20 mouse cellular contexts compared by ENCODE assay signal in genomic region chr5:135990601-135991000, GRCm38 (mm10). TPM values are rescaled to one million over a fixed set of nuclear protein-coding genes. Genes with fewer than 3 reads are reported as not detected.
DNase-seq lines count a peak whose midpoint lies in the region; ATAC-seq and TF ChIP-seq lines count a peak whose summit lies in the region.
"Had no signal": no experiment of that assay in that cellular context is flagged by ENCODE, and none has a peak within 500 bp of the region (broad histone marks: within the 10 kb centered on the region; RNA-seq: fewer than 3 reads in every experiment).

No protein-coding gene starts in this region.

- H3K4me2 ChIP-seq in neural tube, embryonic 15.5 days = no peak overlapping the region
- H3K4me2 ChIP-seq: embryonic facial prominence, embryonic 15.5 days; forebrain, embryonic 13.5 days; liver, embryonic 15.5 days had no signal

- H3K9me3 ChIP-seq in neural tube, embryonic 15.5 days (replicated peaks) = no peaks in the 10 kb centered on the region
- H3K9me3 ChIP-seq: embryonic facial prominence, embryonic 15.5 days; forebrain, embryonic 13.5 days; liver, embryonic 15.5 days had no signal

- peak; percentile 69 for ATAC-seq in megakaryocyte progenitor cell, adult 5-6 weeks (replicated peaks; ENCODE audit: poor library complexity)
- no peak for ATAC-seq in neural tube, embryonic 15.5 days (ENCODE audit: low FRiP score)
- ATAC-seq: forebrain, embryonic 13.5 days; hindbrain, embryonic 16.5 days had no signal

- peak; percentile 9 for DNase-seq in thymus, adult 2 months
- no peak for DNase-seq in thymus, postnatal 36 days
- no peak for DNase-seq in layer of hippocampus, postnatal 25 days (ENCODE audit: extremely low spot score in 1 of 2, low spot score in 1 of 2)
- DNase-seq in adrenal gland, postnatal 4 days (ENCODE audit: low spot score in 2 of 2) = no peak
- DNase-seq: cerebellum, adult 8-10 months; kidney, adult 11 months; kidney, postnatal 25 days; layer of hippocampus, adult 9-11 months had no signal

- no peaks in the 10 kb centered on the region for H3K27me3 ChIP-seq in thymus, adult 2 months (ENCODE audit: control insufficient read depth, insufficient read depth, low read length)
- H3K27me3 ChIP-seq in neural tube, embryonic 15.5 days (replicated peaks) = no peaks in the 10 kb centered on the region
- H3K27me3 ChIP-seq: embryonic facial prominence, embryonic 15.5 days; forebrain, embryonic 13.5 days; liver, embryonic 15.5 days had no signal

- peak overlapping the region; percentile 64 for H3K27ac ChIP-seq in thymus, adult 2 months (ENCODE audit: control insufficient read depth, insufficient read depth, low read length)
- H3K27ac ChIP-seq in bone marrow macrophage, adult 2 months (ENCODE audit: insufficient read depth, low read depth, low read length) = peak overlapping the region; percentile 66
- H3K27ac ChIP-seq in neural tube, embryonic 15.5 days (replicated peaks) = no peak overlapping the region
- H3K27ac ChIP-seq: embryonic facial prominence, embryonic 15.5 days; forebrain, embryonic 13.5 days; heart, adult 2 months; liver, embryonic 15.5 days had no signal

- no peak for TF ChIP-seq POLR2A in thymus, adult 2 months (IDR thresholded peaks at IDR 0.05; ENCODE audit: control insufficient read depth, extremely low read depth, insufficient read depth, low read length, poor library complexity)
- no peak for TF ChIP-seq POLR2A in bone marrow macrophage, adult 2 months (IDR thresholded peaks at IDR 0.05; ENCODE audit: borderline replicate concordance, low read depth, low read length)

- H3K4me1 ChIP-seq in thymus, adult 2 months (replicated peaks; ENCODE audit: control insufficient read depth, insufficient read depth, low read length) = peaks cover 10% of the 10 kb centered on the region
- H3K4me1 ChIP-seq in bone marrow macrophage, adult 2 months (ENCODE audit: control insufficient read depth, insufficient read depth, low read length) = peaks cover 24% of the 10 kb centered on the region
- H3K4me1 ChIP-seq in neural tube, embryonic 15.5 days = peaks cover 5% of the 10 kb centered on the region

- no peak overlapping the region for H3K9ac ChIP-seq in neural tube, embryonic 15.5 days (replicated peaks)
- H3K9ac ChIP-seq: embryonic facial prominence, embryonic 15.5 days; forebrain, embryonic 13.5 days; liver, embryonic 15.5 days had no signal

- 10% methylated on average over 5 of the region's 5 CpGs for WGBS in thymus, adult 2 months
- WGBS in neural tube, embryonic 15.5 days = 81% methylated on average over 5 of the region's 5 CpGs

- TF ChIP-seq CTCF in thymus, adult 2 months (IDR thresholded peaks at IDR 0.05; ENCODE audit: borderline replicate concordance, control insufficient read depth, extremely low read depth, insufficient read depth, low read length, poor library complexity) = no peak
- no peak for TF ChIP-seq CTCF in bone marrow macrophage, adult 2 months (IDR thresholded peaks at IDR 0.05; ENCODE audit: low read depth, low read length)

- no peaks in the 10 kb centered on the region for H3K36me3 ChIP-seq in thymus, adult 2 months (ENCODE audit: control insufficient read depth, insufficient read depth, low read length)
- no peaks in the 10 kb centered on the region for H3K36me3 ChIP-seq in neural tube, embryonic 15.5 days
- H3K36me3 ChIP-seq: embryonic facial prominence, embryonic 15.5 days; liver, embryonic 15.5 days had no signal

- H3K4me3 ChIP-seq in thymus, adult 2 months (ENCODE audit: control insufficient read depth, insufficient read depth, low read length) = no peak overlapping the region
- no peak overlapping the region for H3K4me3 ChIP-seq in bone marrow macrophage, adult 2 months (ENCODE audit: insufficient read depth, low read length)
- H3K4me3 ChIP-seq in neural tube, embryonic 15.5 days (replicated peaks) = no peak overlapping the region
- H3K4me3 ChIP-seq: embryonic facial prominence, embryonic 15.5 days; forebrain, embryonic 13.5 days; heart, adult 2 months; liver, embryonic 15.5 days had no signal

RNA-seq across cellular contexts. Expression of gene Dtx2, which starts 4.0 kb away (rescaled TPM):
- polyA plus RNA-seq in thymus, adult 2 months (2012; rRNA removed) = 75.3 and 78.8 TPM in 2 replicates
- 9.5 and 9.8 TPM in 2 replicates for polyA plus RNA-seq in bone marrow macrophage, adult 2 months (2012; ENCODE audit: insufficient read depth, insufficient read length, missing spikeins)
- total RNA-seq in megakaryocyte progenitor cell, adult 5-6 weeks (2015) = 12.9 and 13.7 TPM in 2 replicates
- 4.7 and 5.5 TPM in 2 replicates for total RNA-seq in megakaryocyte progenitor cell, adult 5-6 weeks (2017)
- polyA plus RNA-seq in neural tube, embryonic 15.5 days (2015; fragmentation: Nextera tagmentation; extraction: Ambion mirVana) = 22.5 and 25.2 TPM in 2 replicates
- 1 to 10 TPM; 7.8 to 8.2 TPM for total RNA-seq in layer of hippocampus, postnatal 25 days (2021)
- 10 to 100 TPM; 18.6 to 19.0 TPM for total RNA-seq in adrenal gland, postnatal 4 days (2021)

RNA-seq across cellular contexts. Expression of gene Zp3, which starts 10.7 kb away (rescaled TPM):
- polyA plus RNA-seq in thymus, adult 2 months (2012; rRNA removed) = 0.52 and 1.1 TPM in 2 replicates
- polyA plus RNA-seq in bone marrow macrophage, adult 2 months (2012; ENCODE audit: insufficient read depth, insufficient read length, missing spikeins) = not detected in 2 replicates
- 0.10 TPM in 1 of 2 replicates, not detected in the other for total RNA-seq in megakaryocyte progenitor cell, adult 5-6 weeks (2015)
- not detected in 2 replicates for total RNA-seq in megakaryocyte progenitor cell, adult 5-6 weeks (2017)
- 0.14 and 0.27 TPM in 2 replicates for polyA plus RNA-seq in neural tube, embryonic 15.5 days (2015; fragmentation: Nextera tagmentation; extraction: Ambion mirVana)
- total RNA-seq in layer of hippocampus, postnatal 25 days (2021) = not detected
- total RNA-seq in adrenal gland, postnatal 4 days (2021) = under 1 TPM in 1 of 2 experiments, not detected in 1; 0.45 TPM
- total RNA-seq: heart, adult 2 months; left cerebral cortex, postnatal 36 days had no signal
- polyA plus RNA-seq: forebrain, embryonic 13.5 days; heart, adult 2 months; heart, postnatal 0 days; hindbrain, embryonic 16.5 days; liver, embryonic 15.5 days had no signal

RNA-seq across cellular contexts. Expression of gene Ssc4d, which starts 16.3 kb away (rescaled TPM):
- polyA plus RNA-seq in thymus, adult 2 months (2012; rRNA removed) = 3.9 and 4.7 TPM in 2 replicates
- polyA plus RNA-seq in bone marrow macrophage, adult 2 months (2012; ENCODE audit: insufficient read depth, insufficient read length, missing spikeins) = 6.8 and 10.0 TPM in 2 replicates
- total RNA-seq in megakaryocyte progenitor cell, adult 5-6 weeks (2015) = 3.3 and 6.8 TPM in 2 replicates
- total RNA-seq in megakaryocyte progenitor cell, adult 5-6 weeks (2017) = 2.0 and 2.3 TPM in 2 replicates
- polyA plus RNA-seq in neural tube, embryonic 15.5 days (2015; fragmentation: Nextera tagmentation; extraction: Ambion mirVana) = 1.6 and 1.8 TPM in 2 replicates
- total RNA-seq in layer of hippocampus, postnatal 25 days (2021) = 1 to 10 TPM in 1 of 2 experiments, under 1 TPM in 1; 0.77 to 1.3 TPM
- total RNA-seq in adrenal gland, postnatal 4 days (2021) = 1 to 10 TPM; 6.7 to 8.1 TPM

RNA-seq across cellular contexts. Expression of gene Upk3b, which starts 47.7 kb away (rescaled TPM):
- 6.1 and 16.1 TPM in 2 replicates for polyA plus RNA-seq in thymus, adult 2 months (2012; rRNA removed)
- polyA plus RNA-seq in bone marrow macrophage, adult 2 months (2012; ENCODE audit: insufficient read depth, insufficient read length, missing spikeins) = not detected in 2 replicates
- not detected in 2 replicates for total RNA-seq in megakaryocyte progenitor cell, adult 5-6 weeks (2015)
- not detected in 2 replicates for total RNA-seq in megakaryocyte progenitor cell, adult 5-6 weeks (2017)
- polyA plus RNA-seq in neural tube, embryonic 15.5 days (2015; fragmentation: Nextera tagmentation; extraction: Ambion mirVana) = 1.1 and 3.7 TPM in 2 replicates
- total RNA-seq in layer of hippocampus, postnatal 25 days (2021) = not detected
- 10 to 100 TPM; 14.2 to 15.0 TPM for total RNA-seq in adrenal gland, postnatal 4 days (2021)
- total RNA-seq: left cerebral cortex, postnatal 36 days; midbrain, postnatal 0 days had no signal
- polyA plus RNA-seq: forebrain, embryonic 13.5 days; midbrain, postnatal 0 days; neural tube, embryonic 14.5 days had no signal

RNA-seq across cellular contexts. Expression of gene Ywhag, which starts 56.2 kb away (rescaled TPM):
- polyA plus RNA-seq in thymus, adult 2 months (2012; rRNA removed) = 56.5 and 73.5 TPM in 2 replicates
- polyA plus RNA-seq in bone marrow macrophage, adult 2 months (2012; ENCODE audit: insufficient read depth, insufficient read length, missing spikeins) = 151 and 157 TPM in 2 replicates
- 124 and 130 TPM in 2 replicates for total RNA-seq in megakaryocyte progenitor cell, adult 5-6 weeks (2015)
- 87.4 and 88.3 TPM in 2 replicates for total RNA-seq in megakaryocyte progenitor cell, adult 5-6 weeks (2017)
- 776 and 868 TPM in 2 replicates for polyA plus RNA-seq in neural tube, embryonic 15.5 days (2015; fragmentation: Nextera tagmentation; extraction: Ambion mirVana)
- 1,000 to 10,000 TPM; 1,286 to 1,307 TPM for total RNA-seq in layer of hippocampus, postnatal 25 days (2021)
- 100 to 1,000 TPM; 285 to 303 TPM for total RNA-seq in adrenal gland, postnatal 4 days (2021)
